10 mouse cellular contexts compared by ENCODE assay signal in the genomic region with DNA sequence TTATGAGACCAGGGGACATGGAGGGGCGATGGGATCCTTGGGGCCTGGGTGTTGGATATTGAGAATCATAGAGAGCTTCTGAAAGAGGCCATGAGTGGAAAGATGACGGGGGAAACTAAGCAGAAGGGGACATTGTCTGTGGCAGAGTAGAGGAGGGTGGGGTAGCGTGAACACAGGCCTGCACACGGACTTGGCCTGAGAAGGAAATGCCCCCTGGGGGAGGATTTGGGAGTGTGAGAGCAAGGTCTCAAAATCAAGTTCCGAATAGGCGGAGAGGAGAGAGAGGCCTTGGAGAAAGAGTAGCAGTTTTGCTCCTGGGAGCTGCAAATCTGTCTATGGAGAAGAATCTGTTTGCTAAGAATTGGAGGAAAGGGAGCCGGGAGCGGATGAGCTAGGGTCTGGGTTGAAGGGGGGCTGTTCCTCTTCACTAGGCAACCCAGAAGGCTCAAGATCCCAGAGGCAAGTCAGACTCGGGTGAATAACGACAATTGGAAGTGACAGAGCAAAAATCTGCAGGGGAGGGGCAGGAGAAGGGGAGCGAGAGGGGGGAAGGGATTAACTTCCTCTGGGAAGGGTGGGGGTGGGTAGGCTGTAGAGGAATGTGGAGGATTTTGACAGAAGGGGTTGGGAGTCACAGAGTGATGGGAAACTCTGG. TPM values are rescaled to one million over a fixed set of nuclear protein-coding genes. Genes with fewer than 3 reads are reported as not detected.
DNase-seq lines count a peak whose midpoint lies in the region; ATAC-seq lines count a peak whose summit lies in the region.
"Had no signal": no experiment of that assay in that cellular context is flagged by ENCODE, and none has a peak within 500 bp of the region (broad histone marks: within the 10 kb centered on the region; RNA-seq: fewer than 3 reads in every experiment).

No protein-coding gene starts in this region.

- H3K27ac ChIP-seq in heart, embryonic 12.5 days (ENCODE audit: poor library complexity, severe bottlenecking): peak overlapping the region; percentile 34; the same call in 1 of the 2 replicates
- peak overlapping the region; percentile 7; the same call in 1 of the 2 replicates for H3K27ac ChIP-seq in hindbrain, embryonic 11.5 days (ENCODE audit: low read depth, low read length)
- peak overlapping the region; percentile 33; the same call in 1 of the 2 replicates for H3K27ac ChIP-seq in midbrain, embryonic 11.5 days (ENCODE audit: low read depth, low read length)

- peak overlapping the region; percentile 22 for H3K4me2 ChIP-seq in heart, embryonic 12.5 days
- no peak overlapping the region for H3K4me2 ChIP-seq in hindbrain, embryonic 11.5 days (replicated peaks; ENCODE audit: low read depth, low read length)
- H3K4me2 ChIP-seq in midbrain, embryonic 11.5 days: peak overlapping the region; percentile 12

- peaks cover 4% of the 10 kb centered on the region; the same call in 1 of the 2 replicates for H3K36me3 ChIP-seq in heart, embryonic 12.5 days
- H3K36me3 ChIP-seq in hindbrain, embryonic 11.5 days (ENCODE audit: control insufficient read depth, insufficient read depth, low read length): no peaks in the 10 kb centered on the region
- no peaks in the 10 kb centered on the region for H3K36me3 ChIP-seq in midbrain, embryonic 11.5 days (ENCODE audit: control insufficient read depth, insufficient read depth, low read length)

- no peak for ATAC-seq in heart, embryonic 12.5 days (ENCODE audit: insufficient number of reproducible peaks, low FRiP score)
- peak; percentile 61; the same call in 1 of the 2 replicates for ATAC-seq in hindbrain, embryonic 11.5 days (ENCODE audit: low FRiP score)
- peak; percentile 80 for ATAC-seq in midbrain, embryonic 11.5 days (ENCODE audit: low FRiP score)

- no peaks in the 10 kb centered on the region for H3K27me3 ChIP-seq in heart, embryonic 12.5 days (replicated peaks)
- no peaks in the 10 kb centered on the region for H3K27me3 ChIP-seq in hindbrain, embryonic 11.5 days (ENCODE audit: control insufficient read depth, insufficient read depth, low read length)
- H3K27me3 ChIP-seq in midbrain, embryonic 11.5 days (ENCODE audit: control insufficient read depth, insufficient read depth, low read length): no peaks in the 10 kb centered on the region

- H3K4me1 ChIP-seq in heart, embryonic 12.5 days (replicated peaks): peaks cover 56% of the 10 kb centered on the region
- 0 out of 2 replicates have a peak, but pooled peaks cover 7% of the 10 kb centered on the region for H3K4me1 ChIP-seq in hindbrain, embryonic 11.5 days (replicated peaks; ENCODE audit: control insufficient read depth, insufficient read depth, low read length)
- peaks cover 24% of the 10 kb centered on the region for H3K4me1 ChIP-seq in midbrain, embryonic 11.5 days (ENCODE audit: control insufficient read depth, insufficient read depth, low read length)

- H3K9ac ChIP-seq in heart, embryonic 12.5 days: no peak overlapping the region
- 0 out of 2 replicates have a peak overlapping the region, but pooled peaks have one; percentile 11 for H3K9ac ChIP-seq in hindbrain, embryonic 11.5 days (ENCODE audit: low read depth, low read length)
- H3K9ac ChIP-seq in midbrain, embryonic 11.5 days (ENCODE audit: low read length): no peak overlapping the region; the same call in 1 of the 2 replicates

- no peaks in the 10 kb centered on the region for H3K9me3 ChIP-seq in heart, embryonic 12.5 days (replicated peaks)
- no peaks in the 10 kb centered on the region for H3K9me3 ChIP-seq in hindbrain, embryonic 11.5 days (ENCODE audit: control insufficient read depth, low read length)
- no peaks in the 10 kb centered on the region for H3K9me3 ChIP-seq in midbrain, embryonic 11.5 days (ENCODE audit: control insufficient read depth, low read length)

- no peak for DNase-seq in heart, adult 8-10 months (ENCODE audit: low spot score)
- DNase-seq in R1 (ENCODE audit: low read depth, low spot score): peak; percentile 92
- DNase-seq in hindbrain, embryonic 11.5 days (ENCODE audit: low spot score): peak; percentile 60
- peak; percentile 96 for DNase-seq in midbrain, embryonic 11.5 days (ENCODE audit: low spot score, missing footprints)
- no peak for DNase-seq in thymus, postnatal 10 days (ENCODE audit: low spot score in 2 of 2)
- no peak for DNase-seq in B cell, adult 2 months
- DNase-seq in left cerebral cortex, postnatal 10 days (ENCODE audit: extremely low spot score in 1 of 2, low spot score in 2 of 2): no peak
- DNase-seq: thymus, postnatal 14 days had no signal

- no peak overlapping the region for H3K4me3 ChIP-seq in heart, embryonic 12.5 days
- H3K4me3 ChIP-seq in hindbrain, embryonic 11.5 days (ENCODE audit: low read depth, low read length): no peak overlapping the region
- H3K4me3 ChIP-seq in midbrain, embryonic 11.5 days (ENCODE audit: low read depth, low read length): no peak overlapping the region

- intact Hi-C loops in left cerebral cortex, postnatal 10 days (cut with DNase I): no loop called here

- WGBS in heart, embryonic 12.5 days: 27% methylated on average over 11 of the region's 11 CpGs
- WGBS in hindbrain, embryonic 11.5 days: 24% methylated on average over 11 of the region's 11 CpGs
- WGBS in midbrain, embryonic 11.5 days: 7% methylated on average over 11 of the region's 11 CpGs

RNA-seq across cellular contexts. Expression of a gene that starts 43.2 kb away (rescaled TPM):
- polyA plus RNA-seq in heart, embryonic 12.5 days (2016; fragmentation: Nextera tagmentation; extraction: Ambion mirVana): 18.5 and 18.8 TPM in 2 replicates
- total RNA-seq in heart, adult 8-10 months (2022): 1 to 10 TPM in 1 of 4 experiments, under 1 TPM in 1, not detected in 2; 0.54 to 1.0 TPM
- 46.1 TPM in 2 replicates for polyA plus RNA-seq in hindbrain, embryonic 11.5 days (2014; fragmentation: Nextera tagmentation; extraction: Ambion mirVana)
- 45.5 and 47.3 TPM in 2 replicates for polyA plus RNA-seq in midbrain, embryonic 11.5 days (2014; fragmentation: Nextera tagmentation; extraction: Ambion mirVana)
- total RNA-seq in left cerebral cortex, postnatal 10 days (2021): 100 to 1,000 TPM; 170 to 173 TPM
- total RNA-seq: granulocyte monocyte progenitor cell, adult 5-6 weeks had no signal

Comparison
In these comparisons a context has a peak if more than half of its experiments do, and no peak if none do; other contexts are left out.
1. DNase-seq: peak in R1 (single experiment), hindbrain, embryonic 11.5 days (single experiment) and midbrain, embryonic 11.5 days (single experiment); none in heart, adult 8-10 months (single experiment), thymus, postnatal 10 days (0 of 2), B cell, adult 2 months (0 of 2) and left cerebral cortex, postnatal 10 days (0 of 2).
2. Peak in every context shown above with its lines, with median percentiles within 50 percentile points of each other: H3K27ac ChIP-seq.